Mouse (Mus musculus) liver, embryonic 13.5 days (tissue): ENCODE measurements around the gene Ripply1. TPM values are rescaled to one million over a fixed set of nuclear protein-coding genes. Genes with fewer than 3 reads are reported as not detected.

Source experiments
- polyA plus RNA-seq: library from polyadenylated mRNA; unstranded; fragments of >200 nt; fragmentation: Nextera tagmentation; extraction: Ambion mirVana; gene quantifications from 2 replicates; pipeline ENCODE4 v1.2.1, GENCODE M21; 2015

Gene Ripply1
- polyA plus RNA-seq, 1 experiment from 2014 or later: not detected

Other genes starting within 250 kb of the Ripply1 start
- gene Rnf128, start 219.0 kb downstream of the Ripply1 start, polyA plus RNA-seq: 34.1 and 40.5 TPM in 2 replicates
- gene Tbc1d8b, start 97.4 kb downstream of the Ripply1 start, polyA plus RNA-seq: 0.68 and 0.85 TPM in 2 replicates
- gene Gm15013, start 67.9 kb downstream of the Ripply1 start, polyA plus RNA-seq: 0.14 TPM in 1 of 2 replicates, not detected in the other
- gene Cldn2, start 18.5 kb upstream of the Ripply1 start, polyA plus RNA-seq: 0.25 and 0.32 TPM in 2 replicates
- 11.3 and 15.0 TPM in 2 replicates for gene Morc4, start 89.3 kb upstream of the Ripply1 start, polyA plus RNA-seq
- 1.6 and 2.1 TPM in 2 replicates for gene Rbm41, start 216.2 kb upstream of the Ripply1 start, polyA plus RNA-seq